In the genomic region with DNA sequence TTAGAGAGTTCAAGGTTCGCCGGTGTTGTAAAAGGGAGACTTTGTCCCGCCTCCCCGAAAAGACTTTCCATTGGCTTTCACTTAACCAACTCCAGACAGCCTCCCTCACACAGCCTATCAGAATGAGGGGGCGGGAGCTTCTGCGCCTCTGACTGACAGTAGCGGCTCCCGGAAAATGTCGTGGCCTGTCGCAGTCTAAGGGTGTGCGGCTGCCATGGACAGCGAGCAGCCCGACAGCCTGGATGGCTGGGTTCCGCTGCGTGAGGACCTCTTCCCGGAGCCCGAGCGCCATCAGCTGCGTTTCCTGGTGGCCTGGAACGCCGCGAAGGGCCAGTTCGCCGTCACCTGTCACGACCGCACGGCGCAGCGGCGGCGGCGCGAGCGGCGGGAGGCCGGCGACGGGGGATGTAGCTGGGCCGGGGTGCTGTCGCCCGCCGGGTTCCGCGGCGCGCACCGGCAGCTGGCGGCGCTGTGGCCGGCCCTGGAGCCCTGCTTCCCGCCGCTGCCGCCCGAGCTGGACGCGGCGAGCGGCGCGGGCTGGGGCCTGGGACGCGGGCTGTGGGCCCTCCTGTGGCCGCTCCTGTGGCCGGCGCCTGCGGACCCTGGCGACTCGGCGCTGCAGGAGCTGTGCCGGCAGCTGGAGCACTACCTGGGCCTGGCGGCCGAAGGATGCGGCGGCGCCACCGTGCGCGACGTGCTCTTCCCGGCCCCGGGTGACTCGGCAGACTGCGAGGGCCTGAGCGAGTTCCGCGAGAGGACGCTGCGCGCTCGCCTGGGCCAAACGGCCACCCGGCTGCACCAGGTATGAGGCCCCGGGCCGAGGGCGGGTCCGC, we compare ENCODE assay signal across 7 mouse cellular contexts. TPM values are rescaled to one million over a fixed set of nuclear protein-coding genes. Genes with fewer than 3 reads are reported as not detected.
DNase-seq lines count a peak whose midpoint lies in the region; ATAC-seq lines count a peak whose summit lies in the region.

Whamm (plus strand) TSS at position 159 of the 833 bp plus-strand sequence.

- peaks cover 8% of the 10 kb centered on the region; the same call in 1 of the 2 replicates for H3K4me1 ChIP-seq in intestine, embryonic 16.5 days (ENCODE audit: control insufficient read depth, insufficient read depth, low read length)
- H3K4me1 ChIP-seq in midbrain, embryonic 11.5 days (ENCODE audit: control insufficient read depth, insufficient read depth, low read length), result peaks cover 7% of the 10 kb centered on the region; the same call in 1 of the 2 replicates

- peak within 1 kb of the TSS; percentile 85 for H3K9ac ChIP-seq in intestine, embryonic 16.5 days (ENCODE audit: low read depth, low read length)
- peak within 1 kb of the TSS; percentile 81 for H3K9ac ChIP-seq in midbrain, embryonic 11.5 days (ENCODE audit: low read length)

- WGBS in intestine, embryonic 16.5 days, result under 1% methylated on average over 85 of the region's 96 CpGs
- under 1% methylated on average over 96 of the region's 96 CpGs for WGBS in midbrain, embryonic 11.5 days

- no peaks in the 10 kb centered on the region for H3K9me3 ChIP-seq in intestine, embryonic 16.5 days (ENCODE audit: control insufficient read depth, low read length)
- H3K9me3 ChIP-seq in midbrain, embryonic 11.5 days (ENCODE audit: control insufficient read depth, low read length), result no peaks in the 10 kb centered on the region

- peak within 1 kb of the TSS; percentile 97 for H3K27ac ChIP-seq in intestine, embryonic 16.5 days (ENCODE audit: low read length)
- peak within 1 kb of the TSS; percentile 90 for H3K27ac ChIP-seq in midbrain, embryonic 11.5 days (ENCODE audit: low read depth, low read length)

- DNase-seq in adrenal gland, adult 8-10 months, result peak; percentile 92
- peak; percentile 87 for DNase-seq in embryo, embryonic 9.5 days (ENCODE audit: extremely low spot score)
- peak; percentile 69 to 88 for DNase-seq in gastrocnemius, postnatal 4 days (ENCODE audit: low spot score in 2 of 2)
- DNase-seq in left cerebral cortex, postnatal 36 days (ENCODE audit: low spot score in 2 of 2), result peak; percentile 89 to 90
- DNase-seq in midbrain, embryonic 11.5 days (ENCODE audit: low spot score, missing footprints), result peak; percentile 96
- peak; percentile 92 for DNase-seq in skeletal muscle tissue, adult 2 months (ENCODE audit: low read depth, low spot score)

- peak within 1 kb of the TSS; percentile 80 for H3K4me2 ChIP-seq in intestine, embryonic 16.5 days (ENCODE audit: low read depth, low read length)
- peak within 1 kb of the TSS; percentile 72 for H3K4me2 ChIP-seq in midbrain, embryonic 11.5 days

- H3K4me3 ChIP-seq in intestine, embryonic 16.5 days (ENCODE audit: low read length), result peak within 1 kb of the TSS; percentile 93
- H3K4me3 ChIP-seq in midbrain, embryonic 11.5 days (ENCODE audit: low read depth, low read length), result peak within 1 kb of the TSS; percentile 77

- ATAC-seq in intestine, embryonic 16.5 days, result peak; percentile 99
- peak; percentile 99 for ATAC-seq in midbrain, embryonic 11.5 days (ENCODE audit: low FRiP score)

- no peaks in the 10 kb centered on the region for H3K27me3 ChIP-seq in intestine, embryonic 16.5 days (replicated peaks; ENCODE audit: control insufficient read depth, insufficient read depth, low read length)
- no peaks in the 10 kb centered on the region for H3K27me3 ChIP-seq in midbrain, embryonic 11.5 days (ENCODE audit: control insufficient read depth, insufficient read depth, low read length)

- no peaks in the 10 kb centered on the region for H3K36me3 ChIP-seq in intestine, embryonic 16.5 days (ENCODE audit: control insufficient read depth, insufficient read depth, low read length)
- H3K36me3 ChIP-seq in midbrain, embryonic 11.5 days (ENCODE audit: control insufficient read depth, insufficient read depth, low read length), result no peaks in the 10 kb centered on the region

- intact Hi-C loops in left cerebral cortex, postnatal 36 days (cut with DNase I), result loop anchor here (2.0 to 10.0 kb wide), 3 partner anchors 49 to 203 kb away; partner anchors contain the start of gene Cpeb1

RNA-seq across cellular contexts. Expression of gene Whamm, which starts in this region (rescaled TPM):
- total RNA-seq in adrenal gland, adult 8-10 months (2022), result 10 to 100 TPM; 20.7 to 32.3 (median 29.1) TPM
- total RNA-seq in gastrocnemius, postnatal 4 days (2021), result 1 to 10 TPM; 7.5 to 9.0 TPM
- polyA plus RNA-seq in intestine, embryonic 16.5 days (2015; fragmentation: Nextera tagmentation; extraction: Ambion mirVana), result 1.4 and 1.9 TPM in 2 replicates
- 10 to 100 TPM; 12.3 to 21.0 TPM for total RNA-seq in left cerebral cortex, postnatal 36 days (2021)
- 4.2 and 5.7 TPM in 2 replicates for polyA plus RNA-seq in midbrain, embryonic 11.5 days (2014; fragmentation: Nextera tagmentation; extraction: Ambion mirVana)

Comparison
In these comparisons a context has a peak if more than half of its experiments do, and no peak if none do; other contexts are left out.
1. Peak in every context shown above with its lines: DNase-seq, ATAC-seq, H3K4me3 ChIP-seq and H3K27ac ChIP-seq.